Mouse (Mus musculus): ENCODE measurements around the gene Gm21366. TPM values are rescaled to one million over a fixed set of nuclear protein-coding genes. Genes with fewer than 3 reads are reported as not detected.
"Not testable (repeated sequence)": the region's sequence is repeated elsewhere in the genome, so short reads cannot be mapped to it uniquely, and the experiment has no call there.

Gm21366 gene
- total RNA-seq (2021): not detected

- not testable (repeated sequence) for DNase-seq
Measured at GRCm38 (mm10) chrY:22861156-22861555, at the start of gene Gm21366. TSS of gene Gm21366 (minus strand) at chrY:22861256.
